Mouse (Mus musculus) kidney, postnatal 0 days (tissue): ENCODE data around the gene Mfap3l. TPM values are rescaled to one million over a fixed set of nuclear protein-coding genes. Genes with fewer than 3 reads are reported as not detected.
"Not testable (repeated sequence)": the region's sequence is repeated elsewhere in the genome, so short reads cannot be mapped to it uniquely, and the experiment has no call there.

Experiments
- ATAC-seq: fragments of 200-750 bp; cut with Nextera tagmentation; replicated peaks from 2 replicates; pipeline ENCODE4 v1.8.0; 2017; ENCODE audit warnings: low read depth, moderate number of reproducible peaks, moderate TSS enrichment, moderate library complexity; ENCODE audit not compliant: low FRiP score
- DNase-seq: peaks from one replicate; pipeline ENCODE4 v3.0.0-alpha.2; 2016; ENCODE audit warnings: low spot score
- H3K27ac ChIP-seq: fragments of 300-500 bp; sonication (generic); 2 replicates; pipeline ENCODE4 v1.5.1; 2014; ENCODE audit warnings: mild to moderate bottlenecking
- H3K27me3 ChIP-seq: fragments of 300-500 bp; sonication (generic); 2 replicates; pipeline ENCODE4 v1.6.1; 2014; ENCODE audit warnings: low read length, mixed read lengths; ENCODE audit not compliant: insufficient read depth
- H3K36me3 ChIP-seq: fragments of 300-500 bp; sonication (generic); 2 replicates; pipeline ENCODE4 v1.6.1; 2014; ENCODE audit warnings: low read length, mixed read lengths; ENCODE audit not compliant: insufficient read depth
- H3K4me1 ChIP-seq: fragments of 300-500 bp; sonication (generic); replicated peaks from 2 replicates; pipeline ENCODE4 v1.6.1; 2014; ENCODE audit warnings: antibody characterized with exemption, low read length, mixed read lengths; ENCODE audit not compliant: insufficient read depth
- H3K4me2 ChIP-seq: fragments of 300-500 bp; sonication (generic); 2 replicates; pipeline ENCODE4 v1.6.1; 2014; ENCODE audit warnings: mild to moderate bottlenecking, low read length, moderate library complexity, mixed read lengths
- H3K4me3 ChIP-seq: fragments of 300-500 bp; sonication (generic); replicated peaks from 2 replicates; pipeline ENCODE4 v1.5.1; 2014; ENCODE audit warnings: low read depth, low read length
- H3K9ac ChIP-seq: fragments of 300-500 bp; sonication (generic); 2 replicates; pipeline ENCODE4 v1.6.1; 2014; ENCODE audit warnings: low read depth, low read length
- H3K9me3 ChIP-seq: fragments of 300-500 bp; sonication (generic); replicated peaks from 2 replicates; pipeline ENCODE4 v1.6.1; 2016; ENCODE audit warnings: low read length, inconsistent platforms, mixed read lengths
- CTCF ChIP-seq: IDR thresholded peaks from 2 replicates; pipeline ENCODE4 v1.5.1; 2016; ENCODE audit warnings: antibody characterized with exemption, low read depth, mild to moderate bottlenecking, moderate library complexity
- WGBS: fragments of 180-500 bp; shearing (Covaris S2); extraction: QIAGEN DNeasy Blood & Tissue Kit; methylation state at CpG from one replicate; pipeline ENCODE4 v1.1.7; 2014; 5-methylcytosine and 5-hydroxymethylcytosine counted together
- polyA plus RNA-seq: library from polyadenylated mRNA; unstranded; fragments of >200 nt; fragmentation: Nextera tagmentation; extraction: Ambion mirVana; gene quantifications from 2 replicates; pipeline ENCODE4 v1.2.1, GENCODE M21; 2015

Mfap3l gene
- 4.4 and 5.1 TPM in 2 replicates for polyA plus RNA-seq

DNA sequence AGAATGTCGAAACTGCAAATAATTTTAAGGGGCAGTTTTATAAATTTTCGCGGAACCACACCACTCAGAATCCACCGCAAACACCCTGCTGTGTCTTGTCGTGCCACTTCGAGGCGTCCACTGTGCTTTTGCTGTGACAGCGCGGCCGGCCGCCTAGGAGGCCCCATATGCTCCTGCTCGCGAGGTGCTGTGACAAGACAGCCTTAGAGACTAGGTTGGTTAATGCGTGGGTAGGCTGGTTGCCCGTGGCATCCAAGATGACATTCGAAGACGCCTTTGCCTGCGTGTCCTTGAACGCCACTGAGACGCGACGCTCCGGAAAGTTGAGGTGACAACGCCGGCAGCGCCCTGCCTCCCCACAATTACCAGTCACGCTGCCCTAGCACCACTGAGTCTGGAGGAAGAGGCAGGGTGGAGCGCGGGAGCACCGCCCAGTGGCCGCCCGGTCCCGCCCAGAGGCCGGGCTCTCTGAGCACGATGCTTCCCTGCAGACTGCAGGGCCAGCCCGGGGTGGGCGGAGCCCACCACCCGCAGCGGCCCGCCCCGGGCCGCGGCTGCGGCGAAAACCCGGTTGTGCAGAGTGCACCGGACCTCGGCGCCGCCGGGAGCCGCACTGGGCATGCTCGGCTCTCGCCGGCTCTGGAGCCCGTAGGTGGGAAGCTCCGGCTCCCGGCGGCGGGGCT, at the start of gene Mfap3l:
TSS of gene Mfap3l (plus strand) at position 578 of the 683 bp plus-strand sequence.
- no peaks in the 10 kb centered on the region for H3K9me3 ChIP-seq
- DNase-seq: peak; percentile 95
- H3K4me3 ChIP-seq: peak within 1 kb of the TSS; percentile 63
- WGBS: under 1% methylated on average over 60 of the region's 60 CpGs
- peak within 1 kb of the TSS; percentile 85 for H3K4me2 ChIP-seq
- no peak for TF ChIP-seq CTCF
- peak within 1 kb of the TSS; percentile 27; the same call in 1 of the 2 replicates for H3K27ac ChIP-seq
- no peaks in the 10 kb centered on the region for H3K27me3 ChIP-seq
- 0 out of 2 replicates have a peak, but pooled peaks cover 5% of the 10 kb centered on the region for H3K4me1 ChIP-seq
- peak; percentile 99 for ATAC-seq
- peak within 1 kb of the TSS; percentile 63 for H3K9ac ChIP-seq
- no peaks in the 10 kb centered on the region for H3K36me3 ChIP-seq

DNA sequence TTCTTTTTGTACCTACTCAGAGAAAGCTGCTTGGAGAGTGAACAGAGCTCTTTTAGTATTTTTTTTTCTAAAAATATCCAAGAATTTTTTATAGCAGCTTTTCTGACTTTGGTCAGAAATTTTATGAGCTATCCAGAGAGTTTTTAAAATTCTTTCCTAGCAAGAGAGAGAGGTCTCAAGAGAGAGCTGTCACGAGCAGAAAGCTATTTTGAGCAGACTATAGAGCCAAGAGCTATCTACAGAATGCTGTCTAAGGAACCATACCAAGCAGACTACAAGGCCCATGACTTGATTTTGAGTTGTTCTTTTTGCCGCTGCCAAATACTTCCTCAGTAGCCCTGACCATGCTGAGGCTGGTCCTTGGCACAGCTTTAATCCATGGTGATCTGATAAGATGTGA, 49.3 kb upstream of the Mfap3l start:
- H3K9me3 ChIP-seq: no peaks in the 10 kb centered on the region
- H3K9ac ChIP-seq: no peak overlapping the region
- no peaks in the 10 kb centered on the region for H3K36me3 ChIP-seq
- H3K27ac ChIP-seq: no peak overlapping the region
- no peak overlapping the region for H3K4me2 ChIP-seq
- ATAC-seq (no peak), DNase-seq (peak; percentile 42)
- H3K4me1 ChIP-seq: no peaks in the 10 kb centered on the region
- 73% methylated on average over 2 of the region's 2 CpGs for WGBS
- H3K27me3 ChIP-seq: no peaks in the 10 kb centered on the region
- no peak overlapping the region for H3K4me3 ChIP-seq
- TF ChIP-seq CTCF: no peak

DNA sequence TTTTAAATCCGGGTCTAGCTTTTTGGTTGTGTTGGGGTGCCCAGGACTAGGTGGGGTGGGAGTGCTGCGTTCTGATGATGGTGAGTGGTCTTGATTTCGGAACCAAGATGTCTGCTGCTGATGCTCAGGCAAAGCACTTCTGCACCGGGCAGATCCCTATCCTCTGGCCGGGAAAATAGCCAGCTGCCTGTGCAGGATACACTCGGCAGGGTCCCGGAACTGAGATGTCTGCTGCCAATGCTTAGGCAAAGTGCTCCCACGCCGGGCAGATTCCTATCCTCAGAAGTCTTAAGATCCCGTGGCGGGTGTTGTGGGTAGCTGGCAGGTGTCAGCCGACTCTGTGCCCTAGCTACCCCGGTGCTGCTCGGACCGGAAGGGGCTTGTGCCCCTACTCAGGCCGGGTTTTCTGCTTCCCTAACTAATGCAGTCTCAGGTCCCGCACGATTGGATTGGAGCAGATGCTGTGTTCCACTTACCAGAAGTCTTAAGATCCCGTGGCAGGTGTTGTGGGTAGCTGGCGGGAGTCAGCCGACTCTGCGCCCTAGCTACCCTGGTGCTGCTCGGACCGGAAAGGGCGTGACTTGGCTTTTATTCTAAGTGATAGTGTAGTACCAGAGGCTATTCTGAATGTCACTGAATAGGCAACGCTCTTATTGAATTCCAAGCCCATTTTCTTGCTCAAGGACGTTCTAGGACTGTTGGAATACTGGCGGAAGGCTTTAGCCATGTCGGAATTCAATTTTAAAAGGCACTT, 41.1 kb upstream of the Mfap3l start:
- not testable (repeated sequence) for H3K36me3 ChIP-seq, H3K4me2 ChIP-seq, DNase-seq, ATAC-seq, H3K4me1 ChIP-seq, H3K9me3 ChIP-seq, H3K4me3 ChIP-seq, H3K27me3 ChIP-seq, H3K27ac ChIP-seq, H3K9ac ChIP-seq
- 90% methylated on average over 29 of the region's 29 CpGs for WGBS

DNA sequence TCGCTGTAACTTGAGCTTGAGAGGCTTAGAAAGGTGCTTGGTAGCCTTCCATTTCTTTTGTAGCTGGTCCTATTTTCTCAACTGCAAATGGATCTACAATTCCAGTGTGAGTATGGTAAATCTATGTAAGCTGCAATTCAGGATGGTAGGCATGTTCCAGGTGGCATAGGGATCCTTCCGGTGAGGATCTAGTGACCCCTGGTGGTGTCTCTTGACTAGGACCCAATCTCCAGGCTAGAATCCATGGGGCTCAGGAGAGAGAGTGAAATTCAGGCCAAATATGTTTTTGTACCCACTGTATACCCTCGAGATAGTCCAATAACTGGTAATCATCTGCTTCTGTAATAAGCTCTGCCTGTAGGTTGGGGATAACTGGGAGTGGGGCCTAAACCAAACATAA, 37.9 kb upstream of the Mfap3l start:
- peak; percentile 72 for ATAC-seq
- peak; percentile 79 for TF ChIP-seq CTCF
- no peak overlapping the region for H3K4me3 ChIP-seq
- H3K9me3 ChIP-seq: no peaks in the 10 kb centered on the region
- no peaks in the 10 kb centered on the region for H3K4me1 ChIP-seq
- 70% methylated on average over 3 of the region's 3 CpGs for WGBS
- no peak overlapping the region for H3K4me2 ChIP-seq
- H3K27me3 ChIP-seq: no peaks in the 10 kb centered on the region
- DNase-seq: peak; percentile 46
- no peak overlapping the region for H3K27ac ChIP-seq
- no peak overlapping the region for H3K9ac ChIP-seq
- H3K36me3 ChIP-seq: no peaks in the 10 kb centered on the region

DNA sequence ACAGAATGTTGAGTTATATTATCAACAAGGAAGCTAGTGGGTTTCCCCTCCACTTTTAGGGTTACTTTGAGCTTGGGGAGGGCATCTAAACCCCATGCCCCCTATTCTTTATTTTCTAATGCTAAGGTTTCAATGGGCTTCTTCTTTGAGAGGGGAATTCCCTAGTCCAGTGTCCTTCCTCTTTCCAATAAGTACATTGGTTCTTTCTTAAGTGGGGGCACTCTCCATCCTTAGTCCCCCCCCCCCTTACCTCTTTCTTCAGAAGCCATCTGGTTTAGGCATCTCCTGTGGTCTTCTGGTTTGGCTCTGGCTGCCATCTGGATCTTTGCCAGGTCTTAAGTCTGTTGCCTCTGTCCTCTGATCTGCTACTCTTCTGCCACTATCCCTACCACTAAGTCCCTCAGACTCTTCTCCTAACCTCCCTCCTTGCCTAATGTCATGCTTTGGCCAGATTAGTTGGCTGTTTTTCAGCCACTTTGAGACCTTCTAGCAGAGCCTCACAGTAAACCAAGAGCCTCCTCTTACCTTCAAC, 21.0 kb upstream of the Mfap3l start:
- H3K4me1 ChIP-seq: no peaks in the 10 kb centered on the region
- H3K9me3 ChIP-seq: no peaks in the 10 kb centered on the region
- no peak overlapping the region for H3K4me3 ChIP-seq
- H3K36me3 ChIP-seq: no peaks in the 10 kb centered on the region
- no peak overlapping the region for H3K9ac ChIP-seq
- no peaks in the 10 kb centered on the region for H3K27me3 ChIP-seq
- TF ChIP-seq CTCF: no peak
- H3K27ac ChIP-seq: no peak overlapping the region
- DNase-seq (no peak), ATAC-seq (no peak)
- H3K4me2 ChIP-seq: no peak overlapping the region

DNA sequence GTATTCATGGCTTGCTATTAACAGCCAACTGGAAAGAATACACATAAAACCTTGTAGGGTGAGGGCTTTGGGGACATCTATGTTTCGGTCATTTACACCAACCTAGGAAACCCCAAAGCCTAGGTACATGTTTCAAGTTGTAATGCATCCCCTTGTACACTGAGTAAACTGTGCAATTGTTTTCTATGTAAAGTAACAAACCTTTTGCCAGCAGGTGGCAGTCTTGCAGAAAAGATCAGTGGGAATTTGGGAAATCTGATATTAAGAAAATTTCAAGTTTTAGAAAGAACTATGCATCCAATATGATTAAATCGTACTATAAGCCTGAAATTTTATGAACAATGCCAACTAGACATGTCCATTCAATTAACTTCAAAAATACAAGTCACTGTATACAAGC, 15.7 kb upstream of the Mfap3l start:
- ATAC-seq: no peak
- H3K9me3 ChIP-seq: no peaks in the 10 kb centered on the region
- TF ChIP-seq CTCF: peak; percentile 79
- WGBS: 30% methylated on average over 2 of the region's 2 CpGs
- no peak overlapping the region for H3K4me2 ChIP-seq
- H3K36me3 ChIP-seq: no peaks in the 10 kb centered on the region
- no peak overlapping the region for H3K9ac ChIP-seq
- H3K27ac ChIP-seq: no peak overlapping the region
- H3K4me3 ChIP-seq: no peak overlapping the region
- peak; percentile 65 for DNase-seq
- no peaks in the 10 kb centered on the region for H3K4me1 ChIP-seq
- H3K27me3 ChIP-seq: no peaks in the 10 kb centered on the region
